Mouse (Mus musculus): Measurements from ENCODE around the gene Pom121.

GRCm38 (mm10) chr5:135404623-135405022 lies 10.3 kb upstream of the Pom121 start:
- no peak for TF ChIP-seq CTCF (IDR thresholded peaks at IDR 0.05)
- no peak for TF ChIP-seq EP300 (IDR thresholded peaks at IDR 0.05)
